Mouse (Mus musculus): Measurements from ENCODE around the gene Tspoap1.

GRCm38 (mm10) chr11:87725964-87726562, 34.3 kb upstream of the Tspoap1 start:
- no peak for TF ChIP-seq CTCF (IDR thresholded peaks at IDR 0.05; ENCODE audit: extremely low read depth, insufficient read length, insufficient replicate concordance, low read depth, low read length)
- TF ChIP-seq POLR2A (IDR thresholded peaks at IDR 0.05; ENCODE audit: low read depth, low read length): no peak

Data from small intestine, adult 2 months (tissue).